Mouse (Mus musculus): ENCODE data around the gene Slc34a3. TPM values are rescaled to one million over a fixed set of nuclear protein-coding genes. Genes with fewer than 3 reads are reported as not detected.
A peak's percentile ranks its signal among the peaks of the same experiment; 100 is the strongest.

Gene Slc34a3
- total and polyA plus RNA-seq, 3 experiments: 0.03 to 0.04 TPM; not detected in 1

DNA sequence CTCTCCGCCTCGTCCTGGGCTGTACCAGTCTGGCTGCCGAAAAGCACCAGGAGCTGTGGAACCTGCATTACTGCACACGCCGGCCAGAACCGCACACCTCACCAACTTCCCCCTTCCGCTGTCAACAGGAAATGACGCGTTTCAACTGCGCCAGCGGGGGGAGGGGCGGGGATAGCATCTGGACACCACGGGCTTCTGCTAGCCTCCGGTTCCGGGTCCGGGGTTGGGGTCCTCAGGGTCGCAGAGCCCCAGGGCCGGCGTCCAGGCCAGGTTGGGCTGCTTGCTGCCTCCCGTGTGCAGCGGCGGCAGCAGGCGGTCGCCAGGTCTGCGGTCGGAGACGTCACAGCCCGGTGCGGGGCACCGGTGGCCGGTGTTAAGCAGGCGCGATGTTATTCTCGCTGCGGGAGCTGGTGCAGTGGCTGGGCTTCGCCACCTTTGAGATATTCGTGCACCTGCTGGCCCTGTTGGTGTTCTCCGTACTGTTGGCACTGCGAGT, 21.2 kb upstream of the Slc34a3 start, which contains the start of gene Tmem203 (continued):
- TF ChIP-seq CHD2 (IDR thresholded peaks at IDR 0.05; ENCODE audit: low read length) (peak; percentile 74), TCF12 (IDR thresholded peaks at IDR 0.05; ENCODE audit: low read depth, low read length) (peak; percentile 55; the same call in 1 of the 2 replicates)

- Histone ChIP-seq H3K27ac (ENCODE audit: control insufficient read depth, low read depth, low read length) (no peak overlapping the region), H3K79me2 (ENCODE audit: control insufficient read depth, insufficient read depth, low read length, poor library complexity) (peaks cover 20% of the 10 kb centered on the region), H3K4me3 (ENCODE audit: control insufficient read depth in 1 of 2, insufficient read depth in 1 of 2, low read depth in 2 of 2, low read length in 2 of 2) (no peak overlapping the region), H3K4me1 (ENCODE audit: control insufficient read depth in 1 of 2, insufficient read depth in 2 of 2, low read length in 2 of 2) (peaks cover 2 to 12% of the 10 kb centered on the region in 2 experiments; a peak in 1 of 4 replicates), H3K27me3 (ENCODE audit: control insufficient read depth in 1 of 2, insufficient read depth in 2 of 2, low read length in 2 of 2) (no peaks in the 10 kb centered on the region), H3K36me3 (ENCODE audit: control insufficient read depth in 1 of 2, insufficient read depth in 2 of 2, low read length in 2 of 2) (peaks cover 2 to 8% of the 10 kb centered on the region in 2 experiments; a peak in 2 of 4 replicates), H3K9ac (ENCODE audit: control insufficient read depth, low read depth, low read length, poor library complexity, severe bottlenecking) (no peak overlapping the region), H3K9me3 (replicated peaks; ENCODE audit: insufficient read depth, low read length) (no peaks in the 10 kb centered on the region)
- peak; percentile 54 for DNase-seq (ENCODE audit: low read depth, low spot score)
- TF ChIP-seq ZNF384 (IDR thresholded peaks at IDR 0.05; ENCODE audit: low read depth, low read length): no peak
- TF ChIP-seq SMC3 (IDR thresholded peaks at IDR 0.05; ENCODE audit: low read depth, low read length): peak; percentile 78
- TF ChIP-seq USF1 (IDR thresholded peaks at IDR 0.05; ENCODE audit: low read depth, low read length): no peak
- peak; percentile 43; the same call in 1 of the 2 replicates for TF ChIP-seq ZC3H11A (IDR thresholded peaks at IDR 0.05; ENCODE audit: low read depth, low read length)
- no peak for TF ChIP-seq MYC (IDR thresholded peaks at IDR 0.05; ENCODE audit: low read depth, low read length)
- TF ChIP-seq CTCF (IDR thresholded peaks at IDR 0.05 in 2 of 3, conservative IDR thresholded peaks at IDR 0.05 in 1 of 3; ENCODE audit: control insufficient read depth in 1 of 3, insufficient read depth in 1 of 3, low read depth in 2 of 3, low read length in 3 of 3, poor library complexity in 1 of 3, severe bottlenecking in 1 of 3): peak; percentile 49 to 66 (median 50)
- peak; percentile 29 for TF ChIP-seq RAD21 (IDR thresholded peaks at IDR 0.05; ENCODE audit: low read depth, low read length)
These were observed 18.2 kb upstream of the Slc34a3 start for GRCm38 (mm10) chr2:25252331-25252730.

GRCm38 (mm10) chr2:25246183-25247072, 12.3 kb upstream of the Slc34a3 start, which contains the start of gene AL732309.1:
AL732309.1 (minus strand) TSS chr2:25246863.
- H3K79me2 ChIP-seq (ENCODE audit: control insufficient read depth, insufficient read depth, low read length, poor library complexity): no peaks in the 10 kb centered on the region; the same call in 1 of the 2 replicates
- peaks cover 0 to 7% of the 10 kb centered on the region in 2 experiments; a peak in 3 of 4 replicates for H3K4me1 ChIP-seq (ENCODE audit: control insufficient read depth in 1 of 2, insufficient read depth in 2 of 2, low read length in 2 of 2)
- H3K36me3 ChIP-seq (ENCODE audit: control insufficient read depth in 1 of 2, insufficient read depth in 2 of 2, low read length in 2 of 2): peaks cover 0 to 2% of the 10 kb centered on the region in 2 experiments; a peak in 1 of 4 replicates
- no peak within 1 kb of the TSS for H3K27ac ChIP-seq (ENCODE audit: control insufficient read depth, low read depth, low read length)
- no peak for DNase-seq (ENCODE audit: low read depth, low spot score)
- H3K27me3 ChIP-seq (ENCODE audit: control insufficient read depth in 1 of 2, insufficient read depth in 2 of 2, low read length in 2 of 2): no peaks in the 10 kb centered on the region
- H3K9ac ChIP-seq (ENCODE audit: control insufficient read depth, low read depth, low read length, poor library complexity, severe bottlenecking): no peak within 1 kb of the TSS
- TF ChIP-seq JUND (IDR thresholded peaks at IDR 0.05; ENCODE audit: low read depth, low read length) (no peak), ELF1 (IDR thresholded peaks at IDR 0.05; ENCODE audit: low read depth, low read length) (no peak), MYC (IDR thresholded peaks at IDR 0.05; ENCODE audit: low read depth, low read length) (no peak), TCF12 (IDR thresholded peaks at IDR 0.05; ENCODE audit: low read depth, low read length) (no peak), HCFC1 (IDR thresholded peaks at IDR 0.05; ENCODE audit: low read depth, low read length) (no peak)
- H3K4me3 ChIP-seq (ENCODE audit: control insufficient read depth in 1 of 2, insufficient read depth in 1 of 2, low read depth in 2 of 2, low read length in 2 of 2): no peak within 1 kb of the TSS
- no peaks in the 10 kb centered on the region for H3K9me3 ChIP-seq (replicated peaks; ENCODE audit: insufficient read depth, low read length)
